Mouse (Mus musculus): Measurements from ENCODE around the gene Zfp771. TPM values are rescaled to one million over a fixed set of nuclear protein-coding genes. Genes with fewer than 3 reads are reported as not detected.
A peak's percentile ranks its signal among the peaks of the same experiment; 100 is the strongest.
"Not testable (repeated sequence)": the region's sequence is repeated elsewhere in the genome, so short reads cannot be mapped to it uniquely, and the experiment has no call there.

Gene Zfp771
- polyA plus RNA-seq, 1 experiment from 2014 or later, result 54.7 TPM

DNA sequence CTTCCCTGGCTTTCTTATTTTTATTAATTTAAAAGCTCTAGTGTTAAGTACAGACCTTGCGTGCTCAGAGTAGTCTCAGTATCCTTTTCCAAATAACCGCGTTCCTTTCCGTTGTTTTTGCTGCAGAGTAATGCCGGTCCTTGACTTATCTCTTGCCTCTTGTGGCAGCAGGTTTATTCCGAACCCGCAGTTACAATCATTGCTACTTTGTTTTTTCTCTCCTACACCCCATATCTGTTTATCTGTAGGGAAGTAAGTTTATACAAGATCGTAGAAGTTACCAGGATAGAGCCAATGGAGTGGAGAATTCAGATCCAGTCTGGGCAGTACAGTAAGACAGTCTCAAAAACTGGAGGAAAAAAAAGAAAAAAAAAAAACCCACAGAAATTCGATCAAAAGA is 10.3 kb upstream of the Zfp771 start:
- no peaks in the 10 kb centered on the region for H3K4me1 ChIP-seq (ENCODE audit: insufficient read depth)
- peak overlapping the region; percentile 70 for H3K4me2 ChIP-seq
- no peak for ATAC-seq (ENCODE audit: insufficient read depth)
- peak overlapping the region; percentile 97 for H3K4me3 ChIP-seq (ENCODE audit: low read depth, low read length)
- no peak for DNase-seq
- H3K27ac ChIP-seq (ENCODE audit: low read depth), result peak overlapping the region; percentile 96; the same call in 1 of the 2 replicates
- WGBS, result 2% methylated on average over 9 of the region's 9 CpGs
- H3K9ac ChIP-seq, result peak overlapping the region; percentile 80
- no peak for TF ChIP-seq CTCF (IDR thresholded peaks at IDR 0.05; ENCODE audit: low read depth)
- H3K36me3 ChIP-seq (ENCODE audit: insufficient read depth), result peaks cover 58% of the 10 kb centered on the region
- no peaks in the 10 kb centered on the region for H3K9me3 ChIP-seq (ENCODE audit: low read depth, low read length)
- no peaks in the 10 kb centered on the region for H3K27me3 ChIP-seq (ENCODE audit: insufficient read depth, low read length)

GRCm38 (mm10) chr7:127234777-127235176 is 9.3 kb upstream of the Zfp771 start:
- peak overlapping the region; percentile 97 for H3K4me3 ChIP-seq (ENCODE audit: low read depth, low read length)
- H3K27me3 ChIP-seq (ENCODE audit: insufficient read depth, low read length), result no peaks in the 10 kb centered on the region
- DNase-seq (no peak), ATAC-seq (ENCODE audit: insufficient read depth) (no peak)
- no peaks in the 10 kb centered on the region for H3K4me1 ChIP-seq (ENCODE audit: insufficient read depth)
- TF ChIP-seq CTCF (IDR thresholded peaks at IDR 0.05; ENCODE audit: low read depth), result no peak
- 95% methylated on average over 2 of the region's 2 CpGs for WGBS
- H3K36me3 ChIP-seq (ENCODE audit: insufficient read depth), result peaks cover 53% of the 10 kb centered on the region
- H3K27ac ChIP-seq (ENCODE audit: low read depth), result no peak overlapping the region
- peak overlapping the region; percentile 70 for H3K4me2 ChIP-seq
- H3K9me3 ChIP-seq (ENCODE audit: low read depth, low read length), result no peaks in the 10 kb centered on the region
- no peak overlapping the region for H3K9ac ChIP-seq

GRCm38 (mm10) chr7:127243361-127243867 is 660 bp upstream of the Zfp771 start:
- no peak for TF ChIP-seq CTCF (IDR thresholded peaks at IDR 0.05; ENCODE audit: low read depth)
- ATAC-seq (ENCODE audit: insufficient read depth) (no peak), DNase-seq (no peak)
- no peaks in the 10 kb centered on the region for H3K9me3 ChIP-seq (ENCODE audit: low read depth, low read length)
- peak overlapping the region; percentile 85 for H3K4me3 ChIP-seq (ENCODE audit: low read depth, low read length)
- H3K9ac ChIP-seq, result peak overlapping the region; percentile 93
- peaks cover 31% of the 10 kb centered on the region for H3K36me3 ChIP-seq (ENCODE audit: insufficient read depth)
- peaks cover 12% of the 10 kb centered on the region for H3K4me1 ChIP-seq (ENCODE audit: insufficient read depth)
- H3K4me2 ChIP-seq, result peak overlapping the region; percentile 79
- H3K27ac ChIP-seq (ENCODE audit: low read depth), result peak overlapping the region; percentile 95
- WGBS, result 29% methylated on average over 2 of the region's 2 CpGs
- no peaks in the 10 kb centered on the region for H3K27me3 ChIP-seq (ENCODE audit: insufficient read depth, low read length)

DNA sequence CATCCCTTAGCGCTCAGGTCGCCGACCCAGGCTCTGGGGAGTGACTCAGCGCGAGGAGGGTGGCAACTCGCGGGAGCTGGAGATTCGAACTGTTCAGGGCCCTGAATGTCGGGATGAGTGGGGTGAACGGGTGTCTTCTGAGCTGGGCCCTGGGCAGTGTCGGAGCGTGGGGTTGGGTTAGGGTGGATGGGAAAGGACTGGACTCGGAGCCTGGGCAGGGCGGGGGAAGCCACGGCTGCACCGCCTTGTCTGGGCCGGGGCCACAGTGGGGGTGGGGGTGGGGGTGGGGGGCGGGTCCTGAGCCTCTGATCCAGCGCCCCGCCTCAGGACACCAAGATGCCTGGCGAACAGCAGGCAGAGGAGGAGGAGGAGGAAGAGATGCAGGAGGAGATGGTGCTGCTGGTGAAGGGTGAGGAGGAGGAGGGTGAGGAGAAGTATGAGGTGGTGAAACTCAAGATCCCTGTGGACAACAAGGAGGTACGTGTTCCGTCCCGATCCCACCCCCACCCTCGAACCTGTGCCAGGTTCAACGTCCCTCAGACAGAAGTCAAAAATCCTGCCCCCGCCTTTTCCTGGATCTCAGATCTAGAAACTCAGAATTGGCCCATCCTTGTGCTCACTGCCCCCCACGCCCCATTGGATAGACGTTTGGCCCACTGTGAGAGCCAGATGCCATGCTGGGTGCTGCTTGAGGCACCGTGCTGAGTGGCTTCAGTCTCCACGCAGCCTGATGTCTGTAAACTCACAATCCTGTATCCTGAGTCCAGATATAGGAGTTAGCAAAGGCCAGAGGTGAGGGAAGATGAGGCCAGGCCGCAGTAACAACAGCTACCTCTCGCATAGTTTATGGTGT is 810 bp downstream of the Zfp771 start:
- peak; percentile 65 for DNase-seq
- Histone ChIP-seq H3K4me1 (ENCODE audit: insufficient read depth) (peaks cover 12% of the 10 kb centered on the region), H3K36me3 (ENCODE audit: insufficient read depth) (peaks cover 36% of the 10 kb centered on the region), H3K27ac (ENCODE audit: low read depth) (peak overlapping the region; percentile 95), H3K9me3 (ENCODE audit: low read depth, low read length) (no peaks in the 10 kb centered on the region), H3K27me3 (ENCODE audit: insufficient read depth, low read length) (no peaks in the 10 kb centered on the region), H3K4me3 (ENCODE audit: low read depth, low read length) (peak overlapping the region; percentile 85), H3K4me2 (peak overlapping the region; percentile 79), H3K9ac (peak overlapping the region; percentile 93)
- peak; percentile 83 for ATAC-seq (ENCODE audit: insufficient read depth)
- WGBS, result 7% methylated on average over 29 of the region's 33 CpGs
- no peak for TF ChIP-seq CTCF (IDR thresholded peaks at IDR 0.05; ENCODE audit: low read depth)

- peaks cover 54% of the 10 kb centered on the region for H3K36me3 ChIP-seq (ENCODE audit: insufficient read depth)
Observed at GRCm38 (mm10) chr7:127250511-127250910, 6.4 kb downstream of the Zfp771 start.

DNA sequence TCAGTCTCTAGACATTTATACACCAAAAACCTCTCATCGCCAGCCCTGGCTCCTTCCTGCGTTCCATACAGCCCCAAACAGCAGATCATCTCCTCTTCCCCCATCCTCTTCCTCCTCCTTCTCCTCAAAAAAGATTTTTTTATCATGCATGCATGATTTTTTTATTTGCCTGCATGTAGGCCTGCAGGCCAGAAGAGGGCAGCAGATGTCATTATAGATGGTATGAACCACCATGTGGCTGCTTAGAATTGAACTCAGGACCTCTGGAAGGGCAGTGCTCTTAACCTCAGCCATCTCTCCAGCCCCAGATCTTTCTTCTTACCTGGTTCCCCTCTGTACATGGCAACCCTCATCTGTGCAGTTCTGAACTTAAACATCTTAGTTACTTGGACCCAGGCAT is 8.3 kb downstream of the Zfp771 start:
- peak; percentile 57 for TF ChIP-seq CTCF (IDR thresholded peaks at IDR 0.05; ENCODE audit: low read depth)
- Histone ChIP-seq H3K27ac (ENCODE audit: low read depth) (no peak overlapping the region), H3K4me2 (no peak overlapping the region), H3K36me3 (ENCODE audit: insufficient read depth) (peaks cover 56% of the 10 kb centered on the region), H3K27me3 (ENCODE audit: insufficient read depth, low read length) (no peaks in the 10 kb centered on the region), H3K4me3 (ENCODE audit: low read depth, low read length) (no peak overlapping the region), H3K9ac (no peak overlapping the region), H3K9me3 (ENCODE audit: low read depth, low read length) (no peaks in the 10 kb centered on the region), H3K4me1 (ENCODE audit: insufficient read depth) (no peaks in the 10 kb centered on the region)
- ATAC-seq (ENCODE audit: insufficient read depth), result no peak
- WGBS, result 87% methylated on average over 2 of the region's 2 CpGs
- peak; percentile 71 for DNase-seq

More at GRCm38 (mm10) chr7:127250511-127250910, 6.4 kb downstream of the Zfp771 start:
- H3K9ac ChIP-seq; DNase-seq; H3K4me1 ChIP-seq (ENCODE audit: insufficient read depth); H3K4me2 ChIP-seq; ATAC-seq (ENCODE audit: insufficient read depth); H3K9me3 ChIP-seq (ENCODE audit: low read depth, low read length); H3K27ac ChIP-seq (ENCODE audit: low read depth); H3K4me3 ChIP-seq (ENCODE audit: low read depth, low read length); H3K27me3 ChIP-seq (ENCODE audit: insufficient read depth, low read length): not testable (repeated sequence)
- WGBS, result 89% methylated on average over 8 of the region's 8 CpGs

- Histone ChIP-seq H3K27ac (ENCODE audit: low read depth) (peak overlapping the region; percentile 82), H3K9me3 (ENCODE audit: low read depth, low read length) (no peaks in the 10 kb centered on the region), H3K9ac (peak overlapping the region; percentile 65), H3K36me3 (ENCODE audit: insufficient read depth) (peaks cover 50% of the 10 kb centered on the region), H3K4me1 (ENCODE audit: insufficient read depth) (no peaks in the 10 kb centered on the region), H3K4me2 (peak overlapping the region; percentile 90), H3K27me3 (ENCODE audit: insufficient read depth, low read length) (no peaks in the 10 kb centered on the region), H3K4me3 (ENCODE audit: low read depth, low read length) (peak overlapping the region; percentile 58)
- no peak for TF ChIP-seq CTCF (IDR thresholded peaks at IDR 0.05; ENCODE audit: low read depth)
- WGBS, result 77% methylated on average over 6 of the region's 6 CpGs
- DNase-seq (no peak), ATAC-seq (ENCODE audit: insufficient read depth) (no peak)
Observed at GRCm38 (mm10) chr7:127253341-127253740, 9.3 kb downstream of the Zfp771 start.
